Mouse (Mus musculus) spleen, adult 2 months (tissue): ENCODE data around the gene Mrpl4.

Source experiments
- CTCF ChIP-seq: fragments of 200-500 bp; IDR thresholded peaks from 2 replicates; pipeline ENCODE4 v1.5.1; 2011; ENCODE audit warnings: mild to moderate bottlenecking, inconsistent platforms; ENCODE audit not compliant: insufficient read depth, insufficient read length, insufficient replicate concordance; ENCODE audit errors: extremely low read depth
- POLR2A ChIP-seq: fragments of 200-500 bp; IDR thresholded peaks from 2 replicates; pipeline ENCODE4 v1.6.1; 2011; ENCODE audit warnings: low read depth, low read length, inconsistent platforms

- TF ChIP-seq CTCF (no peak), POLR2A (no peak)
Observed at GRCm38 (mm10) chr9:21036161-21036560, 33.6 kb downstream of the Mrpl4 start.
